Mouse (Mus musculus): ENCODE results near the gene Mov10l1.

Gene Mov10l1

DNA sequence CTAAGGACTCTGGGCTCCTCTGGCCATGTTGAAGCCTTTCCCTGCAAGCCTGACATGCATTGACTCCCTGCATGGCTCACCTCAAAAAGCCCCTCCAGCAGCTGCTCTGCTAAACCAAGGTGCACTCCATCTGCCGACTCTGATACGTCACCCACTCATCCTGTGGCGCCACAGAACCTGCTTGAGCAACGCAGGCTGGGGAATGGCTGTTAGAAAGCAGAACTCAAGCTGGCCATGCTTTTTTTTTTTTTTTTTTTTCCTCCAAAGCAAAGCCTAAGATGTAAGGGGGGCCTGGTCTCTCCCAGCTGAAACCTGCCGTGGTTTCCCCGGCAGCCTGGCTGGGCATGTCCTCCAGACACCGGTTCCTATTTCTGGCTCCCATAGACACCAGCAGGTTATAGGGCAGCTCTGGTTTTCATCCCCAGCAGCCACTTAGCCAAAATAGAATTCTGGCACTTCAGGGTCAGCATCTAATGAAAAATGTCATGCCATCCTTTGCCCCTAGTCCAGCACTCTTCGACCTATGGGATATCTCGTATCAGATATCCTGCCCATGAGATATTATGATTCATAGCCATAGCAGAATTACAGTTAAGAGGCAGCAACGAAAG, 91.4 kb downstream of the Mov10l1 start:
- in situ Hi-C loops (cut with MboI; ENCODE audit: low sequenced_read_pairs): no loop called here

DNA sequence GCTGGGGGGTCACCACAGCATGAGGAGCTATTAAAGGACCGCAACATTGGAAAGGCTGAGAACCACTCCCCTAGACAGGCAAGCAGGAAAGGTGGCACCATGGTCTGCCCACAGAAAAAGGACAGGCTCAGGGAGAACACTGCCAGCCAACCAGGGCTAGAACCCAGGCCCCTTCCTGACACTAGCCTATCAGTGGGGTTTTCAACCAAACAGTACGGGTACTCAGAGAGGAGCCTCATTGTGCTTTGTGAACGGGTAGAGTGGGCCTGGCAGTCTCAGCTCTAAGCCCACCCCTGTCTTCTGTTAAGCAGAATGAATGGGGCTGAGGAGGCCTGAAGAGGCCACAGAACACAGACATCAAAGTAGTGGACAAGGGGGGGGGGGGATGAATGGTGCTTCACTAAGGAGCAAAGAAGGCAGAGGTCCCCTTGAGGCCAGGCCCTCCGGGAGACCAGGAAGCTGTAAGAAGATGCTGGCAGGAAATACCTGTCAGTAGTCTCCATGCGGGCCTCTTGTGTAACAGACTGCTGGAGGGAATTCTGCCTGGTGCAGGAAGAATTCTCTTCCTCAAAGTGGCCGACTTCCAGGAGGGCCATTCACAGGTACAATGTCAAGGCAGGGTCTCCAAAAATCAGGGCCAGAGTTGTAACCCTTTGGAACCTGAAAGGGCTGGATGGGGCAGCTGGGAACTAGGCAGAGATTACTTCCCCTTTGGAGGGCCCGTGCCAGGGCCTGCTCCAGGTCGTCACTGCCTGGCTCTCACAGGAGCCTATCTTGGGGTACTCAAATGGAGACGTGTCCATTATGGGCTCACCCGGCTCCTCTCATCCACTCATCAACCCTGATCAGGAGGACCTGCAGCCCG, 92.1 kb downstream of the Mov10l1 start, which contains the start of gene Trabd:
Trabd (plus strand) TSS at position 512 of the 865 bp plus-strand sequence.
- in situ Hi-C loops (cut with MboI; ENCODE audit: low sequenced_read_pairs): no loop called here

DNA sequence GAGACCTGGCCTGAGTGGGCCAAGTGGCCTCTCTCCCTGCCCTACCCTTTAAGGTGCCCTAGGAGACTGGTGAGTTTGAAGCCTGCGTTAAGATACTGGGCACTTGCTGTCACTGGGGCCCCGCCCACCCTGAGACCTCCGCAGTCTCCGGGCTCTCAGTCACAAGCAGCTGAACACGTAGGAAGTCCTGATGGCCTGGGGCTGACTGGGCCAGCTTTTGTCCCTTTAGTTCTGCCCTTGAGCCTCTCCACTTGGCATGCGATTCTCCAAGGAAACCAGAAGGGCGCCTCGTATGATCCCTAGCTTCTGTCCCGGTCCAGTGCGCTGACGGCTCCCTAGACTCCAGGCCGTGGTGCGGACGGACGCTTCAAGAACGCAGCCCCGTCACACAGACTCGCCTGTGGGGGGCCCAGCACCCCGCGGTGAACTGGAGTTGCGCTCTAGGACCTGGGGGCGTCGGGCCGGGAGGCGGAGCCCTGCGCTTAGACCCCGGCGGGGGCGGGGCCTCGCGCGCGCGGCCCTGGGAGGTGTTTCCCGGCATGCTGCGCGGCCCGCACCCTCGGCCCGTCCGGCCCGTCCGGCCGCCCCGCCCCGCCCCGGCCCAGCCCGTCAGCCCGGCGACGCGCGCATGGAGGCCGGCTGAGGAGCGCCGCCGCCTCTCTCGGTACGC, 92.9 kb downstream of the Mov10l1 start:
- in situ Hi-C loops (cut with MboI; ENCODE audit: low sequenced_read_pairs): no loop called here

DNA sequence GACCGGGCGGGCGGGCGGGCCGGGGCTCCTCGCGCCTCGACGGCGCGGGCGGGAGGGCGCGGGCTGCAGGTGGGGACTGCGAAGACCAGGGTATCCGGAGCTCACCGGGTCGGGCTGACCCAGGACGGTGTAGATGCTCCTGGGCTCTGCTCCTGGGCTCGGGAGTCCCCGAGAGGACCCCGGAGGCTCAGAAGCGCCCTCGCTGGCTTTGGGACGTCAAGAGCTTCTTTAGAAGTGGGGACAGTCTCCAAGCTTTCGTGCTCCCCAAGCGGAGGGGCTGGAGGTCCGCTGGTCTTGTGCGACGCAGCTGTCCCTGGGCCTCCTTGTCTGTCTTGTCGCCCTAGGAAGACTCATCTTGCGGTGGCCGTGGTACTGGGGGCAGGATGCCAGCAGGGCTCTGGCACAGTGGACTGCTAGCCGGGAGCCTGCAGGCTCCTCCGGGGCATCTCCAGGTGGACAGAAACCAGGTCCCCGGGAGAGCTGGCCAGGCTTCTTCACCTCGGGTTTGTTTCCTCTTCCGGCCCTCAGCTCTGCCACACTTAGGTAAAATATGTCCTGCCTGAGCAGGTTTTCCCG, 93.5 kb downstream of the Mov10l1 start:
- in situ Hi-C loops (cut with MboI; ENCODE audit: low sequenced_read_pairs): no loop called here

DNA sequence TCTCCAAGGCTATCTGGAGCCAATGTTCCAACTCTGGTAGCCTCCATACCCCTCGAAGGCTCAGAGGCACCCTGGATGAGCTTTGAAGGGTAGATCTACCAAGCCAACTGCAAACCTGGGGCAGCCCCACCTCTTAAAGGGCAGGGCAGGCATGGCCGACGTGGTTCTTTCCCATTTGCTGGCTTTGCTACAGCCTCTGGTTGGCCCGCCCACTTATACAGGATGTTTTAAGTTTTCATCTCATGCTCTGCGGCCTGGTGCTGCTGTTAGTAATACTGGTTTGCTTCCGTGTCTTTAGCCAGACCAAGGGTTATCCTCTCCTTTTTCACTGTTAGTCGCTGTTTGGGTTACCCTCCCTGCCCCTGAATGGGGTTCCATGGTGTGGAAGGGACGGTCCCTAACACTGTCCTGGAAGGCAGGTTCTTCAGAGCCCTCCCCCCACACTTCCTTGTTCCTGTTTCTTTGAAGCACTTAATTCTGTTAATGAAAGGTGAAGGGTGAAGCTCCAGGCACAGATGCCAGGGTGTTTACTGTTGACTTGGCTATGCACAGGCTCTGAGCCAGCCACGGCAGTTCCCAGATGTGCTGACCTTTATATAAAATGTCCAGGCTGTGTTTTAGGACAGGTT, 95.6 kb downstream of the Mov10l1 start:
- in situ Hi-C loops (cut with MboI; ENCODE audit: low sequenced_read_pairs): no loop called here

DNA sequence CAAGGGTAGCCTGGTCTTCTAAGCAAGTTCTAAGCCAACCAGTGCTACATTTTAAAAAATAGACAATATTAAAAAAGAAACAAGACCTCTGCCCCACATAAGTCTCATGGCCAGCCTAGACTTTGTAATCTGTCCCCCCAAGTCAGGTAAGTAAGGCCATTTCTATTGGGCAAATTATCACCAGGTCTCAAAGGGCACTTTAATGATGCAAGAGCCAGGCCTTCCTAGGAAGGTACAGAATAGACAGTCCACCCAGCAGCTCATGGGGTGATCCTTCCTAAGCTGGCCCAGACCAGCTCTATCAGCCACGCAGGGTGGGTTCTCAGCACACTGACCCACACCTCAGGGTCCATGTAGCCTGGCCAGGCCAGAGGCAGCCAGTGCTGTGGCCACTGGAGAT, 101.2 kb downstream of the Mov10l1 start:
- in situ Hi-C loops (cut with MboI; ENCODE audit: low sequenced_read_pairs): no loop called here

DNA sequence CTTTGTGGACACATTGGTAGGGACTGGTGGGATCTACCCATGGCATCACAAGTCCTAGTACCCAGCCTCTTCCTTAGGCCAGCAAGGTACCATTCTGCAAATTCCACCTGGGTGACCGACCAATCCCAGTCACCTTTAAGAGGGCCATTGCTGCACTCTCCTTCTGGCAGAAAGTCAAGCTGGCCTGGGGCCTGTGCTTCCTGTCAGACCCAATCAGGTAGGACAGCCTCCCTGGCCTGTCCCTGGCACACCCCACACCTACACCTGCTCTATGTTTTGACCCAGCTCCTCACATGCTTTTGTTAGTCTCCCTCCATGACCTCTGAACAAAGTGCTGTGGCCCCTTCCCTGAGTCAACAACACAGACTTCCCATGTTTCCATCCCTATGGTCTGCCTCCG, 102.1 kb downstream of the Mov10l1 start:
- in situ Hi-C loops (cut with MboI; ENCODE audit: low sequenced_read_pairs): no loop called here

DNA sequence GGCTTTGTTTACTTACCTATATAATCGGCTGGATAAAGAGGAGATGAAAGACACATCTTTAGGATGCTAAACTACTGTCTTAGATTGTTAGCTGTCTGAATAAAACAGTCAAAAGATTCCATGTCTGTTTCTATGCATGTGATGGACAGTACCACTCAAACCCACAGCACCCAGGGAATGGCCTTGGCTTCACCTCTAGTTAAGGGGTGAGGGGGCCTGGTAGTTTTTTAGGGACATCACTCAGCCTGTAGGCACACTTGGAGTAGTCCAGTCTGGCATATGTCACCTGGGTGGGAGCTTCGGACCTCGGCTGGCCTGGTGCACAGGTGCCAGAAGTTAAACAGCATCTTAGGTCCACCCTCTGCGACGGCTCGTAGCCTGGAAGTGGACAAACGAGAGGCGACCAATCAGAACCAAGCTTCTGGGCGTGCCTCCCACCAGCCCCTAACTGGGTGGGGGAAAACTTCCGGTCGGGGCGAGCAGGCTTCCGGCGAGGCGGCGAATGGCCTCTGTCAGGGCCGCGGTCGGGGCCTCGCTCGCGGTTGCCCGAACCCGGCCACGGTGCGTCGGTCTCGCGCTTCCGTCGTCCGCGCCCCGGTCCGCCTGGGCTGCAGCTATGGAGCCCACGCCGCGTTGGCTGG, 106.0 kb downstream of the Mov10l1 start, which contains the start of gene Selenoo:
Selenoo (plus strand) TSS at position 478 of the 641 bp plus-strand sequence.
- in situ Hi-C loops (cut with MboI; ENCODE audit: low sequenced_read_pairs): no loop called here

DNA sequence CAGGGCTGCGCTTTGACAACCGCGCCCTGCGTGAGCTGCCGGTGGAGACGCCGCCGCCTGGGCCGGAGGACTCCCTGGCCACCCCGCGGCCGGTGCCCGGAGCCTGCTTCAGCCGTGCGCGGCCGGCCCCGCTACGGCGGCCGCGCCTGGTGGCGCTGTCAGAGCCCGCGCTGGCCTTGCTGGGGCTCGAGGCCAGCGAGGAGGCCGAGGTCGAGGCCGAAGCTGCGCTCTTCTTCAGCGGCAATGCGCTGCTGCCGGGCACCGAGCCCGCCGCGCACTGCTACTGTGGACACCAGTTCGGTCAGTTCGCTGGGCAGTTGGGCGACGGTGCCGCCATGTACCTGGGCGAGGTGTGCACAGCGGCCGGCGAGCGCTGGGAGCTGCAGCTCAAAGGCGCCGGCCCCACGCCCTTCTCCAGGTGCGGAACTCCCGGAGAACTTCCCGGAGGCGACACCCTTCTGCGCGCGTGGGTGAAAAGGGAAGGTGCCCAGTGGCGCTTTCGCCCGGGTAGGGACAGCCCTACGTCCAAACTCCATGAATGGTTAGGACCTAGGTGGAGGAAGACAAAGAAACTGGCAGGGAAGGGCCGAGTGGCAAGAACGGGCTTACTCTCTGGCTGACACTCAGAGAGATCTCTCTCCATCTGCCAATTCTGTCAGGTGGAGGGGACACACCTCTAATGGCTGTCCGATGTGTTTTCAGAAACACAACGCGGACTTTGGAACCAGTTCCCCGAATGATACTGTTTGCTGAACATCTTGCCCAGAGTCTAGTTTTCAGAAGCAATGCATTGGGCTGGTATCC, 106.7 kb downstream of the Mov10l1 start:
- in situ Hi-C loops (cut with MboI; ENCODE audit: low sequenced_read_pairs): no loop called here

DNA sequence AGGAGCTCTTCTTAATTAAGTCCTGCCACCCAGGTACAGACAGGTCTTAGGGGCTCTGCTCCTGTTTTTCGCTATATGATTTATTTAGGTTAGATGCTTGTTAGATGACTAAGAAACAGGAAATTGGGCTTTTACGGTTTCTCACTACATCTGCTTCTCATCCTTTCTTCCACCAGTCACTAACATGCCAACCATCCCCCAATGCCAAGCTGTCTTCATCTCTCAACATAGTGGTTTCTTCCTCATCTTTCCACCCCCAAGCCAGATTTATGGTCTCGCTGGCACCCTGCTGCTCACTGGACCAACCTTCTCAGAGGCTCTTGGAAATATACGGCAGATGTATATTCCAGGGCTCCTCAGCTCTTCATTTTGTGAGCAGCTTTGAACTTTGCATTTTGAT, 108.0 kb downstream of the Mov10l1 start:
- in situ Hi-C loops (cut with MboI; ENCODE audit: low sequenced_read_pairs): no loop called here

DNA sequence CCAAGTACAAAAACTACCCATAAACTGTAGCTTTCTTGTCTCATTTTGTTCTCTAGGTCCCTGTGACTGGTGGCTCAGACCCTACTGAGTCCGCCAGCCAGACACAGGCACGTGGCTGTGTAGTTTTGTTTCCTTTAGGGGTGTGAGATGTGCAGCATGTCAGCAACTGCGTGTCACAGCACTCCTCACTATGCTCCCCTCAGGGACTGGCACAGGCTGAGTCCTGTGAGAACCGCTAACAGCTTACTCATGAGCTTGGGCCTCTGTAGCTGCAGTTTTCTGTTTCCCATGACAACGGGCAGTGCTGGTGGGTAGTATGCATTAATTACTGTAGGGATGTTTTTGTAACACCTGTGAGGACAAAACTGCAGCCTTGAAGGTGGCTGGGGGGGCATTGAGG, 109.5 kb downstream of the Mov10l1 start:
- in situ Hi-C loops (cut with MboI; ENCODE audit: low sequenced_read_pairs): no loop called here

DNA sequence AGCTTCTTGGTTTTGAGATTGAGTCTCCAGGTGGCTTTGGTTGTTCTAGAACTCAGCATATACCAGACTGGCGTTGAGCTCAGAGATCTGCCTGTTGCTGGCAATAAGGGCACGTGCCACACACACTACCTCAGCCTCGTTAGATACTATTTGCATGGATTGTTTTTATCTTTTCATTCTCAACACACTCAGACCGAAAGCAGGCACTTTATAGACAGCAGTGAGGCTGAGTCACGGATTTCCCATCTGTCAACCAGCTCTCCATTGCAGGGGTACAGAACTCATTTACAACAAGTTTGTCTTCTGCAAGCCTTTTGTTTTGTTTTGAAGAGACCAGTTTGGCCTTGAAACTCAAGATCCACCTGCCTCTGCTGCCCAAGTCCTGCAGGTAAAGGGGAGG, 114.7 kb downstream of the Mov10l1 start:
- in situ Hi-C loops (cut with MboI; ENCODE audit: low sequenced_read_pairs): no loop called here

DNA sequence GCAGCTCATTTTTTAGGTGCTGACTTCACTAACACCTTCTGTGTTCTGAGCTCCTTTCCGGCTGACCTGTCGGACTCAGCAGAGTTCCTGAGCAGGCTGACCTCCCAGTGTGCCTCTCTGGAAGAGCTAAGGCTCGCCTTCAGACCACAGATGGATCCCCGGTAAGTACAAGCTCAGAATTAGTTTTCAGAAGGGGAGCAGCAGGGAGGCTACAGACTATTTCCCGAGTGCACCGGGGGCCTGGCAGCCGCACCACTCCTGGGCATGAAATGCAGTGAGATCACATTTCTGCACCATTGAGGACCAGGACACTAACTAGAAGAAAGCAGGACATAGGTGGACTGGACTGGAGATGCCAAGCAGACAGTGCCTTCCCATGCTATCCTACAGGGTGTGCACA, 115.9 kb downstream of the Mov10l1 start:
- in situ Hi-C loops (cut with MboI; ENCODE audit: low sequenced_read_pairs): no loop called here

DNA sequence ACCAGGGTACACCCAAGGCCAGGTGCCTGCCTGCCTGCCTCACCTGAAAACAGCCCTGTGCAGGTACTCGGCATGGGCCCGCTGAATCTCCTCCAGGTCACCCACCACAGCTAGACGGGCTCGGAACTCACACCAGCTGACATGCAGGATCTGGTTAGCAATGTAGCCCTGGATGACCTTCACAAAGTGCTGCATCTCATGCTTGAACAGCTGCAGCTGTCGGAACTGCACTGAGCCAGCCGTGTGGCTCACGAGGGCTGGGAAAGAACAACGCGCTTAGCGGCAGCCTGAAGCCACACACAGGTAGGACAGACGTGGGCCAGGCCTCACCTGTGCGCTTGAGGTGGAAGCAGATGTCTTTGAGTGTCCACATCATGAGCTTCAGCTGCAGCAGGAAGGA, 118.1 kb downstream of the Mov10l1 start:
- in situ Hi-C loops (cut with MboI; ENCODE audit: low sequenced_read_pairs): no loop called here

DNA sequence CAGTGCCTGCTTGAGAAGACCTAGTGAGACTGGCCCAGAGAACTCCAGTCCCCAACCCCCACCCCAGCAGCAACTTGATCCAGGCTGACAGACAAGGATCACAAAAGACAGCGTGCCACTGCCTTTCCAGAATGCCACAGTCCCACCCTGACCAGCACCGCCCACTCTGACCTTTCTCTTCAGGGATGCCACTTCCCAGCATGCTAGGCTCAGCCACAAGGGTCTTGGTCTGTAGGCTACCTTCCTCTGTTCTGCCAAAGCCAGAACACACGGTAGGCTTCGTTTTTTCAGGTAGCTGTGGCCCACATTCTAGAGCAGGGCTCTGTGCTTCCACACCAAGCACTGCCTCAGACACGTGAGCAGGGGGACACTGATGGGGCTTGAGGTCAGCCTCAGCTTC, 119.9 kb downstream of the Mov10l1 start:
- in situ Hi-C loops (cut with MboI; ENCODE audit: low sequenced_read_pairs): no loop called here

DNA sequence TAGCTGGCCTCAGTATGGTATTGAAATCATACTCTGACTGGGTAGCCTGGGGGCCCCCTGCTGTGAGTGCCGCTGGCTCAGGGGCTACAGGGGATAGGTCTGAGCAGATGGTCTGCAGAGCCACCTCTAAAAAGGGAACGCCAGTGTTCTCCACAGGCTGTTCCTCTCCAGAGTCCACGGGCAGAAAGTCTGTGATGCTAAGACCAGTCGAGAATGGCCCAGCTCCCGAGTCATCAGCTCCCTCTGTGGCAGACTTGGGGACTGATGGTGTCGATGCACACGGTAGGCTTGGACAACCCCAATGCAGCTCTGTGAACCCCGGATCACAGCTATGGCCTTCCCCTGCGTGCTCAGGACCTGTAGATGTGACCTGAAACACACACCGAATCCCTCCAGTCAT, 121.2 kb downstream of the Mov10l1 start:
- in situ Hi-C loops (cut with MboI; ENCODE audit: low sequenced_read_pairs): no loop called here

DNA sequence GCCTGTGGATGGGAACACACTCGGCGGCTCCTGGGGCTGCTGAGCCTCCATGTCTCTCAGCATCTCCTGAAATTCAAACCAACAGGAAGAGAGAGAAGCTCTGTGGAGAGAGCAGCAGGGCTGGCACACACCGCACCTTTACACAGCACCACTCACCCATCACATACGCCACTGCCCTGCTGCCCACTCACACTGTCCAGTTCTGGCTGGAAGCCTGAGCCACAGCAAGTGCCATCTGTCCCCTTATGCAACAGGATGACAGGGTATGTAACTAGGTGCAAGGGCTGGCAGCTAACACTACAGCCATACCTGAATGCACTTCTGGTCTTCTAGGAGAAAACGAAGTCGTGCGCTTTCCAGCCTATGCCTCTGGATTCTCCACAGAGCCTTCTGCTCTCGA, 121.7 kb downstream of the Mov10l1 start:
- in situ Hi-C loops (cut with MboI; ENCODE audit: low sequenced_read_pairs): no loop called here

All from CH12F3 (cell line).